Mouse (Mus musculus): Measurements from ENCODE around the gene Atp11b. TPM values are rescaled to one million over a fixed set of nuclear protein-coding genes. Genes with fewer than 3 reads are reported as not detected.

Gene Atp11b
- polyA plus RNA-seq (2015; fragmentation: Nextera tagmentation; extraction: Ambion mirVana): 27.3 and 28.8 TPM in 2 replicates

DNA sequence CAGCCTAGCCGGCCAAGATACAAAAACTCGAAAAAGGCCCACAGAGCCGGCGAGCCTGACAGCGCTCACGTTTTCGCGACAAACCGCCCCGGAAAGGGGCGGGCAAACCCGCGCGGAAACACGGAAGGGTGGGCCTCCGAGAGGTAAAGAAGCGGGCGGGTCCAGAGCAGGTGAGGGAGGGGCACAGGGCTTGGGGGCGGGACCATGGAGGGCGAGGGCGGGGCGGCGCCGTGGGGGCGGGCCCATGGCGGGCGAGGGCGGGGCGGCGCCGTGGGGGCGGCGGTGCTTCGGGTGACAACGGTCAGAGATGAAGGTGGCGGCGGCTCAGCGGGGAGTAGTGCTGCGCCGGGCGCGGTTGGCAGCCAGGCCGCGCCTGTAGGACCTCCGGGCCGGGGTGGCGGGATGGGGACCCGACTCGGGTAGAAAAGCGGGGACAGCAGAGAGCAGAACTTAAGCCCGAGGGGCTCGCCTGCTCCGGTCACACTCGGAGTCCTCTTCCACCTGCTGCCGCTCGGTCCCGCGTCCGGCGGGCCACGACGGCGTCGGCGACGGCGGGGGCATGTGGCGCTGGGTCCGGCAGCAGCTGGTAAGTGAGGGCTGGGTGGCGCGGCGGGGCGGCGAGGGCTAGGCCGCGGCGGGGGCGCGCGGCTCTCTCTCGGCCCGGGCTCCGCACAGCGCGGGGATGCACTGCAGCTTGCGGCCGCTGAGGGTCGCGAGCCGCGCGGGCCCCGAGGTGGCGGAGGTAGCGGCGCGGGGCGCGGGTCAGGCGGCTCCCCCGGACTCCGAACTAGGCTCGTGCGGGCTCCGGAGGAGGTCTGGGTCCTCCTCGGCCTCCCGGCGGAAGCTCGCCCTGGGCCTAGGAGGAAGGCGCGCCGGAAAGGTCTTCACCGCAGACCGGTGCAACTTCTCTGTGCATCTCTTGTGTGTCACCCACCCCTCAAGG, at the start of gene Atp11b:
Gene Atp11b (plus strand): TSS at position 282 of the 943 bp plus-strand sequence.
- Histone ChIP-seq H3K4me3 (ENCODE audit: low read depth, low read length) (peak within 1 kb of the TSS; percentile 96), H3K9ac (ENCODE audit: low read depth, low read length) (peak within 1 kb of the TSS; percentile 95), H3K36me3 (ENCODE audit: control insufficient read depth, insufficient read depth) (0 out of 2 replicates have a peak, but pooled peaks cover 4% of the 10 kb centered on the region), H3K27me3 (replicated peaks; ENCODE audit: control insufficient read depth, insufficient read depth, low read length) (no peaks in the 10 kb centered on the region), H3K4me1 (replicated peaks; ENCODE audit: control insufficient read depth, insufficient read depth, low read length) (no peaks in the 10 kb centered on the region), H3K27ac (ENCODE audit: low read depth, low read length) (peak within 1 kb of the TSS; percentile 97), H3K4me2 (replicated peaks; ENCODE audit: low read depth) (peak within 1 kb of the TSS; percentile 73), H3K9me3 (ENCODE audit: control insufficient read depth) (no peaks in the 10 kb centered on the region)
- ATAC-seq: peak; percentile 95
- TF ChIP-seq CTCF (IDR thresholded peaks at IDR 0.05; ENCODE audit: low read depth): peak; percentile 59
- under 1% methylated on average over 93 of the region's 114 CpGs for WGBS

DNA sequence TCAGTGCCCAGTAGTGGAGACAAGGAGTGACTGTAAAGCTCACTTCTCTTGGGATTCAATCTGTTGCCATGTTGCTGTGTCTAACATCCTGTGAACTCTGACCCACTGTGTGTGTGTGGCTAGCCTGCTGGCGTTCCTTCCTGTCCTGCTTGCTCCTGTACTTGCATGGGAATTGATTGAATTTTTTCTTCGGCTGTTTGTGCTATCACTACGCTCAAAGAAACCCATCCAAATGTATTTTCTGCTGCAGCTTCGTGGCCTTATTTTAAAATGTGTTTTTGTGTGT, 49.6 kb upstream of the Atp11b start:
- H3K4me3 ChIP-seq (ENCODE audit: low read depth, low read length): no peak overlapping the region
- no peaks in the 10 kb centered on the region for H3K9me3 ChIP-seq (ENCODE audit: control insufficient read depth)
- peak; percentile 52 for ATAC-seq
- no peak for TF ChIP-seq CTCF (IDR thresholded peaks at IDR 0.05; ENCODE audit: low read depth)
- no peak overlapping the region for H3K9ac ChIP-seq (ENCODE audit: low read depth, low read length)
- WGBS: 59% methylated on average over 4 of the region's 4 CpGs
- H3K27ac ChIP-seq (ENCODE audit: low read depth, low read length): peak overlapping the region; percentile 77
- no peaks in the 10 kb centered on the region for H3K27me3 ChIP-seq (replicated peaks; ENCODE audit: control insufficient read depth, insufficient read depth, low read length)
- H3K36me3 ChIP-seq (ENCODE audit: control insufficient read depth, insufficient read depth): no peaks in the 10 kb centered on the region
- peaks cover 4% of the 10 kb centered on the region; the same call in 1 of the 2 replicates for H3K4me1 ChIP-seq (replicated peaks; ENCODE audit: control insufficient read depth, insufficient read depth, low read length)
- no peak overlapping the region for H3K4me2 ChIP-seq (replicated peaks; ENCODE audit: low read depth)

DNA sequence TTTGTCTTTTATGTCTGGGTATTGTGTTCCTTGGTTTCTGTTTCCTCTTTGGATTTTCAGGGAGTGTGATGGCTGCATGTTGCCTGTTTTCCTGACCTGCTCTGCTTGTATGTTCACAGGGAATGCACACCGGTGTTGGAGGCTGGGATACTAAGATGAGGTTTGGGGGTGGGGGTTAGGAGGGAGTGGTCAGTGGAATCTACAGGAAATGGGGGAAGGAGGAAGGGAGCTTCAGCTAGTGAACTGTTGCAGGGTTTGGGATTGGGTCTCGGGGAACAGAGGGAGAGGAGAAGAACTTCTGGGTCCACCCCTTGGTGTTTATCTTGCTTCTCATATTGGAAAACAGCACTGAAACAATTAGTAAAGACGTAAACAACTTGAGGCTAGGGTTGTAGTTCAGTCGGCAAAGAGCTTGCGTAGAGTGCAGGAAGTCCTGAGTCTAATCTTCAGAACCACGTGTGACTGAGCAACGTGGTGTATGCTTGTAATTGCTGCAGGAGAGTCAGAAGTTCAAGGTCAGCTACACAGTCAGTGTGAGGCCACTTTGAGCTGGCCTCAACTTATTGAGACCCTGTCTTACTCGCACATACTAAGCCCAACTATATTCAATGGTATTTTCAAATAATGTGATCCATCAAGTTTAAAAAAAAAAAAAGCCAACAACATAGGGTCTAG, 34.2 kb upstream of the Atp11b start:
- H3K9ac ChIP-seq (ENCODE audit: low read depth, low read length): no peak overlapping the region
- TF ChIP-seq CTCF (IDR thresholded peaks at IDR 0.05; ENCODE audit: low read depth): no peak
- no peaks in the 10 kb centered on the region for H3K4me1 ChIP-seq (replicated peaks; ENCODE audit: control insufficient read depth, insufficient read depth, low read length)
- WGBS: 46% methylated on average over 8 of the region's 8 CpGs
- no peak overlapping the region for H3K4me3 ChIP-seq (ENCODE audit: low read depth, low read length)
- H3K36me3 ChIP-seq (ENCODE audit: control insufficient read depth, insufficient read depth): no peaks in the 10 kb centered on the region
- ATAC-seq: no peak
- H3K4me2 ChIP-seq (replicated peaks; ENCODE audit: low read depth): no peak overlapping the region
- no peaks in the 10 kb centered on the region for H3K9me3 ChIP-seq (ENCODE audit: control insufficient read depth)
- H3K27ac ChIP-seq (ENCODE audit: low read depth, low read length): peak overlapping the region; percentile 92
- no peaks in the 10 kb centered on the region for H3K27me3 ChIP-seq (replicated peaks; ENCODE audit: control insufficient read depth, insufficient read depth, low read length)

DNA sequence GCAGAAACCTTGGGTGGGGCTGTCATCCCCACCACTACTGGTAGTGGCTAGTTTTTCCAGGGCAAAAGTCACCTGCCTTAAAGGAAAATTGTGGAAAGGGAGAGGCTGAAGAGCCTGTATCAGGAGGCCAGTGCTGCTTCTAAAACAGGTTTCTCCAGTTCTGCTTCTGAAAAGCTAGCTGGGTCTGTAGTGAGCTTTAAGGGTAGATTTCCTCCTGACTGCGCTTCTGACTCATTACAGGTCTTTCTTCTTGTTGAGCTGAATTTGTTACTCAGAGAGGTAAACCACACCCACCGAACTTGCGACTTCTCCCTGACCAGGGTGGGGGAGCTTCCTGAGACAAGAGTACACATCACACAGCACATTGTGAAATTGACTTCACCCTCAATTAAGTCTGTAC, 33.1 kb upstream of the Atp11b start:
- TF ChIP-seq CTCF (IDR thresholded peaks at IDR 0.05; ENCODE audit: low read depth): no peak
- WGBS: 29% methylated on average over 3 of the region's 3 CpGs
- H3K27me3 ChIP-seq (replicated peaks; ENCODE audit: control insufficient read depth, insufficient read depth, low read length): no peaks in the 10 kb centered on the region
- no peak overlapping the region for H3K9ac ChIP-seq (ENCODE audit: low read depth, low read length)
- no peaks in the 10 kb centered on the region for H3K9me3 ChIP-seq (ENCODE audit: control insufficient read depth)
- ATAC-seq: peak; percentile 96
- H3K36me3 ChIP-seq (ENCODE audit: control insufficient read depth, insufficient read depth): no peaks in the 10 kb centered on the region
- no peaks in the 10 kb centered on the region for H3K4me1 ChIP-seq (replicated peaks; ENCODE audit: control insufficient read depth, insufficient read depth, low read length)
- 0 out of 2 replicates have a peak overlapping the region, but pooled peaks have one; percentile 17 for H3K4me2 ChIP-seq (replicated peaks; ENCODE audit: low read depth)
- no peak overlapping the region for H3K4me3 ChIP-seq (ENCODE audit: low read depth, low read length)
- H3K27ac ChIP-seq (ENCODE audit: low read depth, low read length): peak overlapping the region; percentile 92

DNA sequence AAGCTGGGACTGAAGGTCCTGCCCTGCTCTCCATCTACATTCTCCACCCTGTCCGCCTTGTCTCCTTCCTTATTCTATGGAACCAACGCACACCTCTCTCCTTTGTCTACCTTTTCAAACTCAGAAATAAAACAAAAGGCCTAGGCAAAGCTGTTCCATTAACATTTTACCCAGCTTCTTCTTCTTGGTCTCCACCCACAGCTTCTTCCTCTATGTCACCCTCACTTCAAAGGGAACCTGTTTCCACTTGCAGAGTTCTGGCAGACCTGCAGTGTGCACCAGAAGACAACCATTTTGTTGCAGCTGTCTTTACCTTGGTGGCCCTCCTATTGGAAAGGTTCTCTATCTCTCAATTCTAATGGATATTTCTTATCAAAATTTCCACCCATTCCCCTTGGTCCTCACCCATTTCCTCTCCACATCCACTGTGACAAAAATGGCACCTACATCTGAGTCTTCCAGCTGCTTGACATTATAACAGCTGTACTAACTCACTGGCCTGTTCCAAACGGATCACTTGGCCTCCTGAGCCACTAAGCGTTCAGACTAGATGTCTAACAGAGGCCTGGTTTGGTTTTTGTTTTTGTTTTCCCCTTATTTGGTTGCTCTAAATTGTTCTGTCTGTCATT, 32.0 kb upstream of the Atp11b start:
- Histone ChIP-seq H3K36me3 (ENCODE audit: control insufficient read depth, insufficient read depth) (no peaks in the 10 kb centered on the region), H3K9ac (ENCODE audit: low read depth, low read length) (no peak overlapping the region), H3K4me1 (replicated peaks; ENCODE audit: control insufficient read depth, insufficient read depth, low read length) (no peaks in the 10 kb centered on the region), H3K27me3 (replicated peaks; ENCODE audit: control insufficient read depth, insufficient read depth, low read length) (no peaks in the 10 kb centered on the region), H3K9me3 (ENCODE audit: control insufficient read depth) (no peaks in the 10 kb centered on the region), H3K27ac (ENCODE audit: low read depth, low read length) (peak overlapping the region; percentile 92), H3K4me3 (ENCODE audit: low read depth, low read length) (no peak overlapping the region), H3K4me2 (replicated peaks; ENCODE audit: low read depth) (no peak overlapping the region)
- no peak for ATAC-seq
- TF ChIP-seq CTCF (IDR thresholded peaks at IDR 0.05; ENCODE audit: low read depth): no peak
- WGBS: 64% methylated on average over 4 of the region's 4 CpGs

DNA sequence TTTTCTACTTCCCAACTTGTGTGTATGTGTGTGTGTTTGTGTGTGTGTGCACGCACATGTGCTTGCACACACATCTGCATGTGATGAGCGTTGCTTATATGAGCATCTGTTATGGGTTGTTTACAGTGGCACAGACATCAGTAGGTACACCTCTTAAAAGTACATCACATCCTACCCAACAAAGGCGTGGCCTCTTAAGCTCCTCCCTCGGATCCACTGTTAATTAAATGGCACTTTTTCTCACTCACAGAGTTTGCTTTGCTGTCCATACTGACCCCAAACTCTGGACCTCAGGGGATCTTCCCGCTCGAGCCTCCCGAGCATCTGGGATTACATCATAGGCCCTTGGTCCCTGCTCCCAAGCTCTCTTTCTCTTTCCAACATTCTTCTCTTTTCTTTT, 31.1 kb upstream of the Atp11b start:
- H3K9ac ChIP-seq (ENCODE audit: low read depth, low read length): no peak overlapping the region
- no peak for TF ChIP-seq CTCF (IDR thresholded peaks at IDR 0.05; ENCODE audit: low read depth)
- H3K27ac ChIP-seq (ENCODE audit: low read depth, low read length): no peak overlapping the region
- no peak overlapping the region for H3K4me2 ChIP-seq (replicated peaks; ENCODE audit: low read depth)
- ATAC-seq: no peak
- no peaks in the 10 kb centered on the region for H3K27me3 ChIP-seq (replicated peaks; ENCODE audit: control insufficient read depth, insufficient read depth, low read length)
- H3K4me3 ChIP-seq (ENCODE audit: low read depth, low read length): no peak overlapping the region
- WGBS: 89% methylated on average over 7 of the region's 7 CpGs
- no peaks in the 10 kb centered on the region for H3K36me3 ChIP-seq (ENCODE audit: control insufficient read depth, insufficient read depth)
- H3K4me1 ChIP-seq (replicated peaks; ENCODE audit: control insufficient read depth, insufficient read depth, low read length): no peaks in the 10 kb centered on the region
- no peaks in the 10 kb centered on the region for H3K9me3 ChIP-seq (ENCODE audit: control insufficient read depth)
